Mouse (Mus musculus): ENCODE results near the gene Ss18l1.

DNA sequence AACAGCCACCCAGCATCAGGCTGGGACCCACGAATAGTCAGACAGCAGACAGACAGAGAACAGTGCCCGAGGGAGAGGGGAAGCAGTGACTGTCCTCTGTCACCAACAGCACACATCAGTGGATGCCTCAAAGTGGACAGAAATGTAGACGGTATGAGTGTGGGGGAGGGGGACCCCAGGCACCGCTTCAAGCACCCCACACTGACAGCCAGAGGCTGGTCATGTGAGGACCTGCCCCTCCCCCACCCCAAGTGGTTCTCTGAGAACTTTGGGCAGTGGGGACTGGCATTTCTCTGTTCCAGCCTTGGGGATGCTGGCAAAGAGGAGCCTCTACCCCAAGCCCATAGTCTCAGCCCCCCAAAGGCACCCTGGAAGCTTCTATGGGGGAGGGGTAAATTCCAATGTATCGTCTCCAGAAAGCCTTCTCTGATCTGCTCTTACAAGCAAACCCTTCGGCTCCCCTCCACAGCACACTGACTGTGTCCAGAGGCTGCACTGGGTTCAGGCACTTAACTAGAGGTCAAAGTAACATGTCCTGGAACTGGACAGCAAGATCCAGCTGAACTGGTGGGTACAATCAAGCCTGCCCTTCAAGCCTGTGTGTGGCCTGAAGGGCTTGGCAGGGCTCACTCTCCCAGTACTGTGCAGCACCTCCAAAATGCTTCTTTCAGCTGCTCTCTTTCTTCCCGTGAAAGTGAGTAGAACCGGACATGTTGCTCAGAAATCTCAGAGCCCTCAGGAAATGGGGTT lies 63.3 kb downstream of the Ss18l1 start:
- TF ChIP-seq GATA1 (IDR thresholded peaks at IDR 0.05; ENCODE audit: borderline replicate concordance, low read length) (no peak), FLI1 (IDR thresholded peaks at IDR 0.05; ENCODE audit: low read length) (no peak)

All from megakaryocyte, embryonic 14.5 days (primary cell).